Mouse (Mus musculus): Measurements from ENCODE around the gene Mavs. TPM values are rescaled to one million over a fixed set of nuclear protein-coding genes. Genes with fewer than 3 reads are reported as not detected.
A peak's percentile ranks its signal among the peaks of the same experiment; 100 is the strongest.
"Not testable (repeated sequence)": the region's sequence is repeated elsewhere in the genome, so short reads cannot be mapped to it uniquely, and the experiment has no call there.

Mavs gene
- total RNA-seq, 4 experiments from 2014 or later: 6.9 to 8.6 (median 7.3) TPM

DNA sequence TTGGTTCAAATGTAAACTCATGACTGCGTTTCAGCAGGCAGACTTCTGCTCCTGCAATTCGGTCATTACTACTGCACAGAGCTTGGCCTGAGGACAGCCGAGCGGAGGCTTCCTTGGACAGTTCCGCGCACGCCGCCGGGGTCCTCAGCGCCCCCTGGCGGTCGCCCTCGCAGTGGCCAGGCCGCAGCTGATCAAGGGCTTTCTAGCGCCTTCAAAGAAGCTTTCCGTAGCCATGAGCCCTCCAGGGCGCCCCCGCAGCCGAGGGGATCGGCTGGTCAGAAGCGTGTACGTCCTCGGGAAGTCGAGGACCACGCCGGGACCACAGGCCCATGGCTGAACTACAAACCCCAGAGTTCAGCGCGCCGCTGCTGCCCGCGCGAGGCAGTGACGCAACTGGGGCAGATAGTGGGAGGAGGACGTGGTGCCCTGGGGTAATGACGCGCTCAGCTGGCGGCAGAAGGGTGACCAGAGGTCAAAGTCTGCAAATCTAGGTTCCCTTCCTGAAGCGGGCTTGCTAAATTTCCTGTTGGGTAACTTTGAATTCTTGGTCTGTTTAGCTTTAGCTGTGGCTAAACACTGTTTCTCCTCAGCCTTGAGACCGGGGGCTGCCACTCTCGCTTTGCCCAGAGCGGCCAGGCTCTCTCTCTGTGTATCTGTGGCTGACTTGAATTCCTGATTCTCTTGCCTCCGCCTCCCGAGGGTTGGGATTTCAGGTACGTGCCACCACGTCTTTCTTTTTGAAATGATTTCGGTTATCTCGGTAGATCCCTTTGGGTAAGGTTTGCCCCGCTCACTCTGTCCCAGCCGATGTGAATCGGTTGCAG lies 23.7 kb upstream of the Mavs start:
- DNase-seq (ENCODE audit: low spot score in 2 of 2): peak; percentile 94

DNA sequence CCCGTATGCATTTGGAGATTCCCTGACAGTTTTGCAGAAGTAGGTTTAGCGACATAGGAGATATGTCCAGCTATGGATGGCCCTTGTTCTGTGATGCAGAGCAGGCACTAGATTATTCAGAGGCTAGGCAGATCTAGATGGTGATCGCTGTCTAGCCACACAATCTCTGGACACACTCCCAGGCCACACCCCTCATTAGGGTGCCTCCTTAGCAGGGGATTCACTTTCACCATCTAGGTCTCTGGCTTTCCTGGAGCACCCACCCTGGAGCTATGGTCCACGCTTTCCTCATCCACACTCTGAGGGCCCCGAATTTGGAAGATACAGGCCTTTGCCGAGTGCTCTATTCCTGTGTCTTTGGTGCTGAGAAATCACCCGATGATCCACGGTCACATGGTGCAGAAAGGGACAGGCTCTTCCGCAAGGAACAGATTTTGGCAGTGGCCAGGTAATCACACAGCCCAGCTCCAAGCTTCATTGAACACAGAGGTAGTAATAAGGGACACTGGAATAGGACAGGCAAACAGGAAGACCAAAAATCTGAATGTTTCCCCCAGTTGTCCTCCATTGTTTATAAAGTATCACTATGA lies 22.7 kb upstream of the Mavs start:
- no peak for DNase-seq (ENCODE audit: low spot score in 2 of 2)

DNA sequence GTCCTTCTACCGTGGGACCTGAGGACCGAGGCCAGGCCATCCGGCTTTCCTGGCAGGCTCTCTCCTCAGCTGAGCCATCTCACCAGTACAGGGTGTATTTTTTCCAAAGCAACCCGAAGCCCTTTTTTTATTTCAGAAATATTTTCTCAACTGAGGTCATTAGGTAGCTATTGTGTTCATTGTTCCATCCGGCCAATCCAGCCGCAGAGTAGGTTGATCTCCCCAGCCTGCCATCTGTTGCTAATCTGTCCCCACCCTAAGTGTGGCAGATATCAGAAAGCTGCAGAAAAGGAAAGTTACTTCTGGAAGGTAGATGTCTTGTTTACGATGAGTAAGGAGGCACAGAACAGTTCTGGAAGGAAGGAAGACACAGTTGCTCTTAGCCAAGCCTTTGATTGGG lies 20.1 kb upstream of the Mavs start:
- no peak for DNase-seq (ENCODE audit: low spot score in 2 of 2)

DNA sequence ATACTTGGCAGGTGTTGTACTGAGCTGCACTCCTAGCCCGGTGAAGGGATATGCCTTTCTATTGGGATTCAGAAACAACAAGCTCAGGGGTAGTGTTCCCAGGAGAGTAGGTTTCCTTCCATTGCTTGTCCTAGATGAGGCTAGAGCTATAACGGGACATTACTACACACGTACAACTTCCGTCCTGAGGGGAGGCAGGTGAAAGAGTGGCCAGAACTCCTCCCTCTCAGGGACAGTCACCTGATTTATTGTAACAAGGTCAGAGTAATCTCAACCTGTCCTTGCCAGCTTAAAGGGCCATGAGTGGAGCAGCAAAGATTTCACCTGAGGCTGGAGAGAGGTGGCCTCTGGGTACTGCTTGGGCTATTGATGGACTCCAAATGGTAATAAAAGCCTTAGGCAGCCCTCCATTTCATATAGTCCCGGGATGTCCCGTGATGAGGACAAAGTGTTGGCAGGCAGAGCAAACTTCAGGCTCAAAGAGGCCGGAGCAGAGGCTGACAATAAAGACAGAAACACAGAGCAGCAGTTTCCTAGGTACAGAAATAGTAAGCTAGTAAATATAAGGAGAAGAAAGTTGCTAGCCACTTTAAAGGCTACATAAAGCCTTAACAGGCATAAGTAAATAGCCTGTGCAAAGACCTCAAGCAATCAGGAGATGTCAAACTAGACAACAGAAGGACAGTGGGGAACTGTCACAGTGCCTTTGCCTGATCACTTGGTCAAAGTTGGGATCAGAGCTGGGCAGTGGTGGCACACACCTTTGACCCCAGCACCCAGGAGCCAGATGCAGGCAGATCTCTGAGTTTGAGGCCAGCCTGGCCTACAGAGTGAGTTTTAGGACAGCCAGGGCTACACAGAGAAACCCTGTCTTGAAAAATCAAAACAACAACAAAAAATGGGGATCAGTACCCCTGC lies 17.7 kb upstream of the Mavs start:
- DNase-seq (ENCODE audit: low spot score in 2 of 2): no peak

DNA sequence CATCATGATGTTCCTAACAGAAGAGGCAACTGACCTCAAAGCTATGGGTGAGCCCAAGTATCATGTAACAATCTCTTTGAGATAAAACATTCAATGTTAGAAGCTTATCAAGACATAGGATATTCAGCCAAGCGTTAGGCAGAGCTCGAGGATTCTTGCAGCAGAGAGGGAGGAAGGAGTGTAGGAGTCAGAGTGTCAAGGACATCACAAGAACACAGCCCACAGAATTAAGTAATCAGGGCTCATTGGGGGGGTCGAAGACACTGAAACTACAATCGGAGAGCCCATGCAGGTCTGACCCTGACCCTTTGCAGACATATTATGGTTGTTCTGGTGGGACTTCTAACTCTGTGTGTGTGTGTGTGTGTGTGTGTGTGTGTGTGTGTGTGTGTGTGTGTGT lies 13.8 kb upstream of the Mavs start:
- no peak for DNase-seq (ENCODE audit: low spot score in 2 of 2)

DNA sequence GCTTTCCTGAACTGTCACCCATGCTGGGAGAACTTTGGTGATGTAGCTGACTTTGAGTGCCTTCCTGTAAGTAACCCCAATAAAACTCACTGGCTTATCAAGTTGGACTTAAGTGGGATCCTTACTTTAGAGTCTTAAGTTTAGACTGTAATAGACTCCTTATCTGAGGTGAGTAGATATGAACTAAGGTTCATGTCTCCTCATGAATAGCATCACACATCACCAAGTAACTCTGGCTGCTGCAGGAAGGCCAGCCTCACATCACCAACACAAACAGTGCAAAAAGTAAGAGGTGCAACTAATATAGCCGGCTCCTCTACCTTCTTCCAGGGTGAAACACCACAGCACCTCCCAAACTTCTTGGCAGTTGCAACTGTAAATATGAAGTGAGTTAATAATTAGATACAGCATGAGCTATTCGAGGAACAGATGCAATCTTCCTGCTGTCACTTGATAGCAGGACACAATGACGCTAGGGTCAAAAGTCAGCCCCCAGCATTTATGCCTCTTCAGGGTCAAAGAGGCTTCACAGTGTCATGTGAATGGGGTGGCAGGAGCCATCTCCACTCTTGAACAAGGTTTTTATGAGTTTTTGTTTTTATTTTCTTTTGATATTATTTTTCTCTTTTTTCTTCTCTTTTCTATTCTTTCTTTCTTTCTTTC lies 11.9 kb upstream of the Mavs start:
- DNase-seq (ENCODE audit: low spot score in 2 of 2): no peak

DNA sequence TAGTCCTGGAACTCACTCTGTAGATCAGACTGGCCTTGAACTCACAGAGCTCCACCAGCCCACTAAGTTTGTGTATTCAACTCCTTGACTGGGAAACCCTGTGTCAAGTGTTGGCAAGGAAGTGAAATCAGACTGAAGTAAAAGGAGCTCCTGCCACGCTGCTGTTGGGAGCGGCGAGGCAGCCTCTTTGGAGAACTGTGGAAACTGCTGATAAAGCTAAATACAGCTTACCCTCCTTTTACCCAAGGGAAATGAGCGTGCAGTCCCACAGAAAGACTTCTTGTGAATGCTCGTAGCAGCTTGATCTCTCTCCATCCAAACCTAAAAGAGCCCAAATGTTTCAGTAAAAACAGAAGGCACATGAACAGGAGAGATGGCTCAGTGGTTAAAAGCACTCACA lies 11.3 kb upstream of the Mavs start:
- no peak for DNase-seq (ENCODE audit: low spot score in 2 of 2)

DNA sequence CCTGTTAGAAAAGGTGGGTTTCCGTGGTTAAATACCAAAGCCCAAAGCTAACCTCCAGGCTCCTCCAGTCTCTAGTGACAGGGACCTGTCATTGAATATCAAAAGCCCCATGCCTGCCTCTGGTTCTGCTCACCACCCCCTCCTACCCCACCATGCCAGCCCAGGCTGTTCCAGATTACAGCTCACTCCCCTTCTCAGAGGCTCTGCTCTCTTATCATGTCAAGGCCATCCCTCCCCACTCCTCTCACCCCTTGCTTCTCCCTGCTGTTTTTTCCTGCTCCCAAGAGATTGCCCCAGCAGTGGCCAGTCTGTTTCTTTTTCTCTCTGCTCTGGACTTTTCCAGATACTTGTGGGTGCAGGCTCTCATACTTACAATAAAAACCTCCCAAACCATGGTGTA lies 10.3 kb upstream of the Mavs start:
- DNase-seq (ENCODE audit: low spot score in 2 of 2): no peak

DNA sequence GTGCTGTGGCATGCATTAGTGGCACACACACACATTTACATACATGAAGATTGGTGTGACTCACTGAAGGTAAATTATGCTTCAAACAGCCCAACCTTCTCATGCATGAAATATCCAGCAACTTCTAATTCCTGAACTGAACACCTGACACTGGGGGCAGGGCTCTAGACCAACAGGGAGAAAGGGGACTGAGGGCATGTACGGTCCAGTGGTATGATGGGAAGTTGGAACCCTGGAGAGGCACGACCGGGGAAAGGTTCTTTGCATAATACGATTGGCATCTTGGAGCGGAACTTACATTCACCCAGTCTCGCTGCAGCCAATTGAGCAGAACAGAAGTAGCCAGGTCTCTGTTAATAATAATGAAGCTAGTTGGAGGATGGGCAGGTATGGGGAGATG lies 8.7 kb upstream of the Mavs start:
- DNase-seq (ENCODE audit: low spot score in 2 of 2): no peak

DNA sequence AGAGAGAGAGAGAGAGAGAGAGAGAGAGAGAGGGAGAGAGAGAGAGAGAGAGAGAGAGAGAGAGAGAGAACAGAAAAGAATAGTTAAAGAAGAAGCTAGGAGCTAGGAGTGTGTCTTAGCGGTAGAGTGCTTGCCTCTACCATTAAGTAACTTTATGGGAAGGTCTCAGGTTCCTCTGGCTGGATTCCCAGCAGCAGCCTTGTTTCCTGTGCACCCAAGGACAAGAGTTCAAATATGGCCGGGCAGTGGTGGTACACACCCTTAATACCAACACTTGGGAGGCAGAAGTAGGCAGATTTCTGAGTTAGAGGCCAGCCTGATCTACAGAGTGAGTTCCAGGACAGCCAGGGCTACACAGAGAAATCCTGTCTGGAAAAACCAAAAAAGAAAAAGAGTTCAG lies 7.2 kb upstream of the Mavs start:
- not testable (repeated sequence) for DNase-seq (ENCODE audit: low spot score in 2 of 2)

DNA sequence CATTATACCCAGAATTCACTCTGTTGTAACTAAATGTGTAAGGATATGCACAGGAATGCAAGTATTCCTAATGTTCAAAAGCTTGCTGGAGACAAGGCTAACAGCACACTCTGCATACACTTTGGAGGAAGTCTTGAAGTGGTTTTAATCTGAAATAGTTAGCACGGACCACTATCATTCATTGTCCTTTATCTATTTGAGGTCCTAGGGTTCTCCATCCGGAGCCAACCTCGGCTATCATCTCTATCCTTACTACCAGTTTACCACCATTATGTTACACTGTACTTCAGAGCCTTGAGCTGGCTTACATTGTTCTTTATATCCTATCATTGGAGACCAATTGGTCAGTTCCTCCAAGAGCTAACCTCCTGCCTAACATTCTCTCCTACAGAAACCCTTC lies 6.6 kb upstream of the Mavs start:
- no peak for DNase-seq (ENCODE audit: low spot score in 2 of 2)

DNA sequence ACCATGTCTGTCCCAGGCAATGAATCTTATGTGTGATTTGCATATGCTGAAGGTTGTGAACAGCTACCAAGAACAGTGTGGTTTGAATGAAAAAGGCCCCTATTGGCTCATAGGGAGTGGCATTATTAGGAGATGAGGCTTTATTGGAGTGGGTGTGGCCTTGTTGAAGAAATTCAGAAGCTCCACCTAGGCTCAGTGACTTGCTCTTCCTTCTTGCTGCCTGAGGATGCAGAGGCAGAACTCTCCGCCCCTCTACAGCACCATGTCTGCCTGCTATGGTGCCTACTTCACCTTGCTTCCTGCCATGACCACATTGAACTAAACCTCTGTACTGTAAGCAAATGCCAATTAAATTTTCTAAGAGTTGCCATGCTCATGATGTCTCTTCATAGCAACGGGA lies 1.3 kb upstream of the Mavs start:
- no peak for DNase-seq (ENCODE audit: low spot score in 2 of 2)

DNA sequence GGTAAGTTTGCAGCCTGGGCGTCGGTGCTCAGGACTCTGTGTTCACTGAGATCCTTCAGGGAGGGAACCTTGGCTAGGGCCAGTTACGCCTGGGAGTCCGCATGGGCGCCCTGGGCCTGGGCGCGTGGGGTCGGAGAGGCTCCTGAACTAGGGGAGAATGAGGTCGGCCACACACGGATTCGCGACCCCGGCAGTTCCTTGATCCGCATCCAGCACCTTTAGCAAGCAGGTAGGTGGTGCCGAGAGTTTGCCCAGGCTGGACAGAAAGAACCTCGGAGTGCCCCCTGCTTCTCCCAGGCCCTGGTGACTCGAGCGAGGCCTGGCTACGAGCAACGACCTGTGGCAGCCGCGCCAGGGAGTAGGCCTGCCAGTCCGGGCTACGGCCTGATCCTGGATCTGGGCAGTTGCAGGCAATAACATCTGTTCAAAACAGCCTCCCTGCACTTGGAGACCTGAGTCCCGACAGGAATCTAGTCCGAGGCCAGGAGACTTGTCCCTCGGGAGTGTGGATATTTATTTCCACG lies 326 bp downstream of the Mavs start:
- no peak for DNase-seq (ENCODE audit: low spot score in 2 of 2)

DNA sequence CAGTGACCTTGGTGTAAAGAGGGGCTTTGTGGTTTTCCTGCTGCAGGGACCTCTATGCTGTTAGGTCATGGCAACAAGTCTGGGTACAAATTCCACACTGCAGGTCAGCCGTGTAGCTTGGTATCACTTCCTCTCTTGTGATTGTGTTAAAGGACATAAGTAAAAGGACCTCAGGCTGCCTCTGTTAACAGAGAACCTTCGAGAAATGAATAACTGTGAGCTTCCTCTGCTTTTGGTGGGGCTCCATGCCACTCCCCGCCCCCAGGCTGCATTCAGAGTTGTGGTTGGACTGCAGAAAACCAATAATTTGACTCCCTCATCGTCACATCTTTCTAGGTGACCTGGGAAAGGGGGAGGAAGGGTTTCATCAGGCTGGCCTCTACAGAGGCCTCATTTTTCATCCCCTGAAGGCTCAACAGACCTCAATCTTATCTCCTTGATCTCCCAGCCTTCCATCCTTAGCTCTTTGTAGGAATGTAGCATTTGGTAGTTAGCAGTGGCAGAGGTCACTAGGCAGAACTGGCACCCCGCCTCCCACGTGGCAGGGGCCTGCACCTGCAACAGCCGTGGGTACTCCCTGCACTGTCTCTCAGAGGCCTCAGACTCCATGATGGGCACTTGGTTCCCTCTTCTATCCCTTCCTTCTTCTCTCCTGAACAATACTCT lies 1.2 kb downstream of the Mavs start:
- no peak for DNase-seq (ENCODE audit: low spot score in 2 of 2)

DNA sequence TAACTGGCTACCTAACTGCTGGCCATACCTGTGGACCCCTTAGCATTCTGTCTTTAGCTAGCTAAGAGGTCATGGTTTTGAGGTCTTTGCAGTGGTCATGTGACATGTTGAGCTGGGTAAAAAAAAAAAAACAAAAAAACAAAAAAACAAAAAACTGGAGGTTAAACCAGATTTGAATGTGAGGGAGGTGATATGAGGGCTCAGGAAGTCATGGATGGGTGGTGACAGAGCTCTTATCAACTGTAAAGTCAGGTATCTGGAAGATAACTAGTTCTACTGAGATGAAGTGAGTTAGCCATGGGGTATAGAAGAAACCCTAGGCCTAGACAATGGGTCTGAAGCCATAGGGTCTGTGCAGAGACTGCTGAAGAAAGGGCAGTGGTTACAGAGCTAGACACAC lies 8.3 kb downstream of the Mavs start:
- no peak for DNase-seq (ENCODE audit: low spot score in 2 of 2)

DNA sequence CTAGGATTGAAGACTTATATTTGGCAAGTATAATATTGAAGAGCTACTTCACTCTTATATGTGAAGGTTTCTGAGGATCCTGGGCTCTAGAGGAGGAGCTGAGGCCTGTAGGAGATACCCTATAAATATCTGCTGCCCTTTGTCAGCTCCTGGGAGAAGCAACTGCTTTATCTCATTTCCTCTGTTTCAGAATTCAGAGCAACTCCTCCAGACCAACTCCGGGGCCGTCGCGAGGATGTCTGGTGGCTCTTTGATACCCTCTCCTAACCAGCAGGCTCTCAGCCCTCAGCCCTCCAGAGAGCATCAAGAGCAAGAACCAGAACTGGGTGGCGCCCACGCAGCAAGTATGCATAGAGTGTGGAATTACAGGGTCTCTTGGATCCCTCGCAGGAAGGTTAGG lies 9.1 kb downstream of the Mavs start:
- DNase-seq (ENCODE audit: low spot score in 2 of 2): no peak

DNA sequence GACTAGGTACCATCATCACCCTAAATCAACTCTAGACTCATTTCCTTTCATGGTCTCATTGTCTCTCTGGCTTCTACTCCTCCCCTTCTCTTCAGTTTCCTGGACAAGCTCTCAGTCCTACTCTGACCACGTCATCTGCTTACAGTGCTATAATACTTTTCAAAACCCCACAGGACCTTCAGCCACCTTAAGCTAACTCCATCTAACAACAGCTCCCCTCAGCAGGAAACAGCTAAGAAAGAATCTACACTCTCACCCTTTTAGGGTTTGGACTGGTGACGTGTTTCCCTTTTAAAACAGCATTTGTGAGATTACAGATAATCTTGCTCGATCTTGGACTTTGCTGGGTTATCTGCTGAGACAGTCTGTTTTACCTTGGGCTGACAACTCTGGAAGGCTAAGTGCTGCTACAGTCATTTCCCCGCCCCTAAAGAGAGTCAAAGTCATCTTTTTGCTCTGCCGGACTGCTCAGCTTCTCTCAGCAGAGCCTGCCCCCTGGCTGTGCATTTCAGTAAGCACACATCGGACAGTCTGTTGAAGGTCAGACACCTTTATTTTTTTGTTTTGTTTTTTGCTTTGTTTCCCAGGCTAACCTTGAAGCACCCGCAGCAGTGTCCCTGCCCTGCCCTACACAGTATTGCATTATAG lies 19.9 kb downstream of the Mavs start:
- DNase-seq (ENCODE audit: low spot score in 2 of 2): no peak

DNA sequence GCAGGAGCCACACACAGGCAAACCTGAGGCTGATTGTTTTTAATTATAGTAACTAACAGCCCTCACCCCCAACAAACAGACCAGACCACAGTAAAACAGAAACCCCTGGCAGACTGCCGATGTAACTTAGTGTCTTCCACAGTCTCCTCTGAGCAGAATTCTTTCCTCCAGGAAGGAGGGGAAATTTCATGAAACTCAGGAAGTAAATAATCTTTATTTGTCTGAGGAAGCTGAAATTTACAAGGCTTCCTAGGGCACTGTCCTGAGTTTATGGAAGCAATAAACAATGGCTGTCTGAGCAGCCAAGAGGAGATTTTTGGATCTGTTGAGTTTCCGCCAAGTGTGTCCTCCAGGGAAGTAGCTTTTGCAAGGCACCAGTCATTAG lies 20.5 kb downstream of the Mavs start:
- no peak for DNase-seq (ENCODE audit: low spot score in 2 of 2)

DNA sequence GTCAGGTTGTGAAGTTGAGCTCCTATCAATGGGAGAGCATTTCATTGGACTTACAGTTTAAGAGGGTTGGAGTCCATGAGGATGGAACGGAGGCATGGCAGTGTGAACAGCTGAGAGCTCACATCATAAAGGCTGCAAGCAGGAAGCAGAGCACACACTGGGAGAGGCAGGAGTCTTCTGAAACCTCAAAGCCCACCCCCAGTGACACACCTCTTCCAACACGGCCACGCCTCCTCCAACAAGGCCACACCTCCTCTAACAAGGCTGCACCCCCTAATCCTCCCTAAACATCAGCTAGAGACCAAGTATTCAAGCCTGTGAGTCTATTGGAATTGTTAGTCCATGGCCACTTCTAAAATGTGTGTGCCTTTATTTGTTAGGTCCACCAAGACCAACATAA lies 21.9 kb downstream of the Mavs start:
- DNase-seq (ENCODE audit: low spot score in 2 of 2): no peak

DNA sequence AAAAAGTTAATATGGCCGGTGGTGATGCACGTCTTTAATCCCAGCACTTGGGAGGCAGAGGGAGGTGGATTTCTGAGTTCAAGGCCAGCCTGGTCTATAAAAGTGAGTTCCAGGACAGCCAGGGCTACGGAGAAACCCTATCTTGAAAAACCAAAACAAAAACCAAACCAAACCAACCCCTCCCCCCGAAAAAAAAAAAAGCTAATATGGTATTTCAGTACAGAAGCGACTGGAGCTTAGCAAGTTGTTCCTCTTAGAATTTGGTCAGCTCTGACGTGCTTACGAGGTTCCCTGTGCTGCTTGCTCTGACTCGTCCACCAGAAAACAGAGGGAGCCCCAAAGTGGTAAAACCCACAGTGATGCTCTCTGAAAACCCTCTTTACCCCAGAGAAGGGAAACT lies 24.8 kb downstream of the Mavs start:
- no peak for DNase-seq (ENCODE audit: low spot score in 2 of 2)

All from left cerebral cortex, adult 8-10 months (tissue).